33 mouse cellular contexts compared by ENCODE assay signal in the genomic region with DNA sequence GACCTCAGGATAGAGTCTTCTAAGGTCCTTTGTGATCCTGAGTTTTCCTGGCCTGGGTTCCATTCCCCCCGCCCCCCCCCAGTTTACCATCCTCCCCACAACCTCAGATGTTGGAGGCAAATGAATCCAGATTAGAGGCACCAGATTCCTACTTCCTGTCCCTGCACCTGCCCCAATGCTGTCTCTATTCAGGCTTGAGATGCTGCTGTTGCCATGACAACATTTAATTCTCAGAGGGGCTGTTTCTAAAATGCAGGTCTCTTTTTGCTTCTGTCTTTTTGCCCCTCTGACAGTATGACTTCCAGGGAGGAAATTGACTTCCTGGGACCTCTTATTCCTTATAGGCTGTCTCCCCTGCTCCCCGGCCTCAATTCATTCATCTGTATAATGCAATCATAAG. TPM values are rescaled to one million over a fixed set of nuclear protein-coding genes. Genes with fewer than 3 reads are reported as not detected.
DNase-seq lines count a peak whose midpoint lies in the region; ATAC-seq and TF ChIP-seq lines count a peak whose summit lies in the region.
"Had no signal": no experiment of that assay in that cellular context is flagged by ENCODE, and none has a peak within 500 bp of the region (broad histone marks: within the 10 kb centered on the region; RNA-seq: fewer than 3 reads in every experiment).

No protein-coding gene starts in this region.

- 63% methylated on average over 2 of the region's 2 CpGs for WGBS in forebrain, embryonic 14.5 days
- 68% methylated on average over 2 of the region's 2 CpGs for WGBS in forebrain, embryonic 10.5 days
- WGBS in hindbrain, postnatal 0 days, result 49% methylated on average over 2 of the region's 2 CpGs
- 80% methylated on average over 2 of the region's 2 CpGs for WGBS in hindbrain, embryonic 11.5 days
- 65% methylated on average over 2 of the region's 2 CpGs for WGBS in neural tube, embryonic 12.5 days

- 0 out of 2 replicates have a peak overlapping the region, but pooled peaks have one; percentile 14 for H3K27ac ChIP-seq in forebrain, embryonic 14.5 days (ENCODE audit: low read depth, low read length)
- H3K27ac ChIP-seq in forebrain, embryonic 10.5 days, result no peak overlapping the region
- H3K27ac ChIP-seq in hindbrain, postnatal 0 days, result peak overlapping the region; percentile 43; the same call in 1 of the 2 replicates
- no peak overlapping the region; the same call in 1 of the 2 replicates for H3K27ac ChIP-seq in hindbrain, embryonic 11.5 days (ENCODE audit: low read depth, low read length)
- no peak overlapping the region for H3K27ac ChIP-seq in neural tube, embryonic 12.5 days
- H3K27ac ChIP-seq: embryonic facial prominence, embryonic 13.5 days; forebrain, embryonic 12.5 days; gastrocnemius, adult 2 months; kidney, postnatal 0 days; limb, embryonic 12.5 days; liver, embryonic 15.5 days; midbrain, embryonic 15.5 days had no signal

- no peak for ATAC-seq in forebrain, embryonic 14.5 days
- ATAC-seq in hindbrain, postnatal 0 days, result no peak
- no peak for ATAC-seq in hindbrain, embryonic 11.5 days (ENCODE audit: low FRiP score)
- ATAC-seq in neural tube, embryonic 12.5 days (ENCODE audit: low FRiP score, low read depth), result no peak
- ATAC-seq in megakaryocyte, adult 5-6 weeks (ENCODE audit: poor library complexity, severe bottlenecking), result no peak
- ATAC-seq: activated CD4-positive, CD25-positive, alpha-beta regulatory T cell, adult 4 months; intestine, embryonic 16.5 days; midbrain, embryonic 15.5 days had no signal

- no peak for TF ChIP-seq CTCF in hindbrain, postnatal 0 days (IDR thresholded peaks at IDR 0.05; ENCODE audit: low read depth)

- H3K4me2 ChIP-seq in forebrain, embryonic 14.5 days (ENCODE audit: low read length), result no peak overlapping the region
- no peak overlapping the region for H3K4me2 ChIP-seq in hindbrain, postnatal 0 days (ENCODE audit: low read depth, low read length)
- no peak overlapping the region for H3K4me2 ChIP-seq in hindbrain, embryonic 11.5 days (replicated peaks; ENCODE audit: low read depth, low read length)
- H3K4me2 ChIP-seq in neural tube, embryonic 12.5 days (replicated peaks), result 0 out of 2 replicates have a peak overlapping the region, but pooled peaks have one; percentile 7
- H3K4me2 ChIP-seq: embryonic facial prominence, embryonic 13.5 days; forebrain, embryonic 12.5 days; heart, embryonic 11.5 days; limb, embryonic 12.5 days; liver, embryonic 15.5 days; lung, embryonic 14.5 days; midbrain, embryonic 15.5 days had no signal

- H3K4me1 ChIP-seq in forebrain, embryonic 14.5 days (ENCODE audit: control insufficient read depth, insufficient read depth, low read length), result peaks cover 3% of the 10 kb centered on the region; the same call in 1 of the 2 replicates
- H3K4me1 ChIP-seq in forebrain, embryonic 10.5 days, result peaks cover 9% of the 10 kb centered on the region
- no peaks in the 10 kb centered on the region for H3K4me1 ChIP-seq in hindbrain, postnatal 0 days (ENCODE audit: insufficient read depth, low read length)
- no peaks in the 10 kb centered on the region for H3K4me1 ChIP-seq in hindbrain, embryonic 11.5 days (replicated peaks; ENCODE audit: control insufficient read depth, insufficient read depth, low read length)
- H3K4me1 ChIP-seq in neural tube, embryonic 12.5 days, result peaks cover 15% of the 10 kb centered on the region
- H3K4me1 ChIP-seq: limb, embryonic 12.5 days had no signal

- H3K9ac ChIP-seq in forebrain, embryonic 14.5 days (ENCODE audit: low read length), result no peak overlapping the region
- no peak overlapping the region for H3K9ac ChIP-seq in hindbrain, postnatal 0 days (replicated peaks; ENCODE audit: low read length)
- no peak overlapping the region for H3K9ac ChIP-seq in hindbrain, embryonic 11.5 days (ENCODE audit: low read depth, low read length)
- no peak overlapping the region for H3K9ac ChIP-seq in neural tube, embryonic 12.5 days
- H3K9ac ChIP-seq: embryonic facial prominence, embryonic 13.5 days; forebrain, embryonic 12.5 days; limb, embryonic 12.5 days; liver, embryonic 15.5 days; lung, embryonic 14.5 days; midbrain, embryonic 15.5 days had no signal

- peak; percentile 25 for DNase-seq in forebrain, embryonic 14.5 days (ENCODE audit: low spot score)
- DNase-seq in forebrain, embryonic 10.5 days (ENCODE audit: extremely low spot score, low spot score), result no peak
- DNase-seq in hindbrain, postnatal 0 days (ENCODE audit: low spot score), result peak; percentile 66
- no peak for DNase-seq in hindbrain, embryonic 11.5 days (ENCODE audit: low spot score)
- no peak for DNase-seq in neural tube, embryonic 10.5 days (ENCODE audit: extremely low spot score, low spot score)
- DNase-seq in retina, embryonic 14.5 days (ENCODE audit: low spot score), result peak; percentile 16
- DNase-seq: adrenal gland, adult 2 months; adrenal gland, postnatal 36 days; cerebellum, adult 9-10 months; embryo, embryonic 11 days; gastrocnemius, adult 2 months; gastrocnemius, postnatal 36 days; heart, adult 18-20 months; heart, postnatal 36 days; kidney, adult 8-10 months; kidney, postnatal 4 days; layer of hippocampus, adult 9-11 months; lung, embryonic 14.5 days; lung, postnatal 14 days; thymus, postnatal 14 days had no signal

- H3K9me3 ChIP-seq in forebrain, embryonic 14.5 days (replicated peaks; ENCODE audit: control insufficient read depth, low read length), result no peaks in the 10 kb centered on the region
- H3K9me3 ChIP-seq in forebrain, embryonic 10.5 days, result no peaks in the 10 kb centered on the region
- no peaks in the 10 kb centered on the region for H3K9me3 ChIP-seq in hindbrain, postnatal 0 days (ENCODE audit: low read length)
- H3K9me3 ChIP-seq in hindbrain, embryonic 11.5 days (ENCODE audit: control insufficient read depth, low read length), result no peaks in the 10 kb centered on the region
- no peaks in the 10 kb centered on the region for H3K9me3 ChIP-seq in neural tube, embryonic 12.5 days
- H3K9me3 ChIP-seq: embryonic facial prominence, embryonic 13.5 days; forebrain, embryonic 12.5 days; limb, embryonic 12.5 days; liver, embryonic 15.5 days; midbrain, embryonic 15.5 days had no signal

- H3K4me3 ChIP-seq in forebrain, embryonic 14.5 days (ENCODE audit: low read depth, low read length), result no peak overlapping the region
- no peak overlapping the region for H3K4me3 ChIP-seq in forebrain, embryonic 10.5 days
- H3K4me3 ChIP-seq in hindbrain, postnatal 0 days (ENCODE audit: low read length), result no peak overlapping the region
- H3K4me3 ChIP-seq in hindbrain, embryonic 11.5 days (ENCODE audit: low read depth, low read length), result no peak overlapping the region
- H3K4me3 ChIP-seq in neural tube, embryonic 12.5 days, result no peak overlapping the region
- H3K4me3 ChIP-seq: embryonic facial prominence, embryonic 13.5 days; forebrain, embryonic 12.5 days; gastrocnemius, adult 2 months; limb, embryonic 12.5 days; liver, embryonic 15.5 days; midbrain, embryonic 15.5 days; myocyte had no signal

- peaks cover 19% of the 10 kb centered on the region for H3K36me3 ChIP-seq in forebrain, embryonic 14.5 days (ENCODE audit: control insufficient read depth, insufficient read depth, low read length)
- peaks cover 20% of the 10 kb centered on the region for H3K36me3 ChIP-seq in forebrain, embryonic 10.5 days (replicated peaks)
- H3K36me3 ChIP-seq in hindbrain, postnatal 0 days (ENCODE audit: insufficient read depth, low read length), result peaks cover 6% of the 10 kb centered on the region; the same call in 1 of the 2 replicates
- 0 out of 2 replicates have a peak, but pooled peaks cover under 1% of the 10 kb centered on the region for H3K36me3 ChIP-seq in hindbrain, embryonic 11.5 days (ENCODE audit: control insufficient read depth, insufficient read depth, low read length)
- H3K36me3 ChIP-seq in neural tube, embryonic 12.5 days, result peaks cover 18% of the 10 kb centered on the region

- no peaks in the 10 kb centered on the region for H3K27me3 ChIP-seq in forebrain, embryonic 14.5 days (replicated peaks; ENCODE audit: control insufficient read depth, insufficient read depth, low read length)
- H3K27me3 ChIP-seq in forebrain, embryonic 10.5 days (ENCODE audit: poor library complexity, severe bottlenecking), result no peaks in the 10 kb centered on the region
- no peaks in the 10 kb centered on the region for H3K27me3 ChIP-seq in hindbrain, postnatal 0 days (ENCODE audit: insufficient read depth, low read length)
- no peaks in the 10 kb centered on the region for H3K27me3 ChIP-seq in hindbrain, embryonic 11.5 days (ENCODE audit: control insufficient read depth, insufficient read depth, low read length)
- H3K27me3 ChIP-seq in neural tube, embryonic 12.5 days (replicated peaks), result no peaks in the 10 kb centered on the region
- H3K27me3 ChIP-seq: CH12.LX; embryonic facial prominence, embryonic 13.5 days; forebrain, embryonic 12.5 days; limb, embryonic 12.5 days; liver, embryonic 15.5 days; midbrain, embryonic 15.5 days had no signal

RNA-seq across cellular contexts. Expression of a gene that starts 4.7 kb away (rescaled TPM):
- 20.8 and 22.1 TPM in 2 replicates for polyA plus RNA-seq in forebrain, embryonic 14.5 days (2014; fragmentation: Nextera tagmentation; extraction: Ambion mirVana)
- 28.8 and 29.4 TPM in 2 replicates for polyA plus RNA-seq in forebrain, embryonic 10.5 days (2016; fragmentation: Nextera tagmentation; extraction: Ambion mirVana)
- 15.9 and 16.0 TPM in 2 replicates for total RNA-seq in hindbrain, postnatal 0 days (2014; rRNA removed)
- 14.9 and 15.4 TPM in 2 replicates for polyA plus RNA-seq in hindbrain, postnatal 0 days (2015; fragmentation: Nextera tagmentation; extraction: Ambion mirVana)
- polyA plus RNA-seq in hindbrain, embryonic 11.5 days (2014; fragmentation: Nextera tagmentation; extraction: Ambion mirVana), result 24.9 and 32.3 TPM in 2 replicates
- polyA plus RNA-seq in neural tube, embryonic 12.5 days (2016; fragmentation: Nextera tagmentation; extraction: Ambion mirVana), result 26.2 and 29.7 TPM in 2 replicates
- total RNA-seq in megakaryocyte, adult 5-6 weeks (2015), result 32.6 and 45.0 TPM in 2 replicates
- 40.7 and 48.4 TPM in 2 replicates for total RNA-seq in megakaryocyte, adult 5-6 weeks (2017)

RNA-seq across cellular contexts. Expression of a gene that starts 22.4 kb away (rescaled TPM):
- 118 TPM in 2 replicates for polyA plus RNA-seq in forebrain, embryonic 14.5 days (2014; fragmentation: Nextera tagmentation; extraction: Ambion mirVana)
- 260 and 269 TPM in 2 replicates for polyA plus RNA-seq in forebrain, embryonic 10.5 days (2016; fragmentation: Nextera tagmentation; extraction: Ambion mirVana)
- total RNA-seq in hindbrain, postnatal 0 days (2014; rRNA removed), result 18.7 and 33.0 TPM in 2 replicates
- 79.7 and 87.9 TPM in 2 replicates for polyA plus RNA-seq in hindbrain, postnatal 0 days (2015; fragmentation: Nextera tagmentation; extraction: Ambion mirVana)
- 197 and 210 TPM in 2 replicates for polyA plus RNA-seq in hindbrain, embryonic 11.5 days (2014; fragmentation: Nextera tagmentation; extraction: Ambion mirVana)
- 157 and 162 TPM in 2 replicates for polyA plus RNA-seq in neural tube, embryonic 12.5 days (2016; fragmentation: Nextera tagmentation; extraction: Ambion mirVana)
- 58.3 and 58.6 TPM in 2 replicates for total RNA-seq in megakaryocyte, adult 5-6 weeks (2015)
- 88.3 and 100 TPM in 2 replicates for total RNA-seq in megakaryocyte, adult 5-6 weeks (2017)

RNA-seq across cellular contexts. Expression of a gene that starts 36.5 kb away (rescaled TPM):
- 1.4 TPM in 2 replicates for polyA plus RNA-seq in forebrain, embryonic 14.5 days (2014; fragmentation: Nextera tagmentation; extraction: Ambion mirVana)
- polyA plus RNA-seq in forebrain, embryonic 10.5 days (2016; fragmentation: Nextera tagmentation; extraction: Ambion mirVana), result 5.5 and 8.7 TPM in 2 replicates
- total RNA-seq in hindbrain, postnatal 0 days (2014; rRNA removed), result 7.1 and 7.3 TPM in 2 replicates
- 2.5 and 3.1 TPM in 2 replicates for polyA plus RNA-seq in hindbrain, postnatal 0 days (2015; fragmentation: Nextera tagmentation; extraction: Ambion mirVana)
- 3.2 and 4.7 TPM in 2 replicates for polyA plus RNA-seq in hindbrain, embryonic 11.5 days (2014; fragmentation: Nextera tagmentation; extraction: Ambion mirVana)
- 1.6 and 3.6 TPM in 2 replicates for polyA plus RNA-seq in neural tube, embryonic 12.5 days (2016; fragmentation: Nextera tagmentation; extraction: Ambion mirVana)
- total RNA-seq in megakaryocyte, adult 5-6 weeks (2015), result 11.5 and 11.7 TPM in 2 replicates
- total RNA-seq in megakaryocyte, adult 5-6 weeks (2017), result 4.2 and 5.0 TPM in 2 replicates

RNA-seq across cellular contexts. Expression of a gene that starts 43.6 kb away (rescaled TPM):
- polyA plus RNA-seq in forebrain, embryonic 14.5 days (2014; fragmentation: Nextera tagmentation; extraction: Ambion mirVana), result 34.5 and 42.0 TPM in 2 replicates
- 63.0 and 65.9 TPM in 2 replicates for polyA plus RNA-seq in forebrain, embryonic 10.5 days (2016; fragmentation: Nextera tagmentation; extraction: Ambion mirVana)
- 4.0 and 9.0 TPM in 2 replicates for total RNA-seq in hindbrain, postnatal 0 days (2014; rRNA removed)
- polyA plus RNA-seq in hindbrain, postnatal 0 days (2015; fragmentation: Nextera tagmentation; extraction: Ambion mirVana), result 31.2 and 39.0 TPM in 2 replicates
- 65.8 and 67.5 TPM in 2 replicates for polyA plus RNA-seq in hindbrain, embryonic 11.5 days (2014; fragmentation: Nextera tagmentation; extraction: Ambion mirVana)
- 58.5 and 60.4 TPM in 2 replicates for polyA plus RNA-seq in neural tube, embryonic 12.5 days (2016; fragmentation: Nextera tagmentation; extraction: Ambion mirVana)
- 39.3 and 42.0 TPM in 2 replicates for total RNA-seq in megakaryocyte, adult 5-6 weeks (2015)
- total RNA-seq in megakaryocyte, adult 5-6 weeks (2017), result 34.1 and 39.4 TPM in 2 replicates

Comparison
In these comparisons a context has a peak if more than half of its experiments do, and no peak if none do; other contexts are left out.
1. DNase-seq: peak in forebrain, embryonic 14.5 days (single experiment), hindbrain, postnatal 0 days (single experiment) and retina, embryonic 14.5 days (single experiment); none in forebrain, embryonic 10.5 days (single experiment), hindbrain, embryonic 11.5 days (single experiment) and neural tube, embryonic 10.5 days (single experiment).
2. H3K27ac ChIP-seq: peak in forebrain, embryonic 14.5 days (single experiment) and hindbrain, postnatal 0 days (single experiment); none in forebrain, embryonic 10.5 days (single experiment), hindbrain, embryonic 11.5 days (single experiment) and neural tube, embryonic 12.5 days (single experiment).